Mouse (Mus musculus) E14TG2a.4 (cell line): ENCODE measurements at regions not wholly inside any gene's neighbourhood (a gene's known extent, or its start where the extent isn't known, plus 50 kb on each side); places are given as distances from the start of the nearest gene placed in this dataset.

ENCODE experiments used
- H3K27me3 ChIP-seq: 2 replicates; pipeline ENCODE4 v1.6.1; 2014; ENCODE audit warnings: low read length, control low read depth; ENCODE audit not compliant: insufficient read depth
- H3K36me3 ChIP-seq: 2 replicates; pipeline ENCODE4 v1.6.1; 2014; ENCODE audit warnings: low read length, control low read depth; ENCODE audit not compliant: insufficient read depth
- H3K4me1 ChIP-seq: replicated peaks from 2 replicates; pipeline ENCODE4 v1.6.1; 2014; ENCODE audit warnings: low read depth, low read length, control low read depth
- H3K4me3 ChIP-seq: replicated peaks from 2 replicates; pipeline ENCODE4 v1.5.1; 2014; ENCODE audit warnings: mild to moderate bottlenecking, low read length
- H3K9me3 ChIP-seq: 2 replicates; pipeline ENCODE4 v1.6.1; 2014; ENCODE audit warnings: low read length, control low read depth
- CTCF ChIP-seq: conservative IDR thresholded peaks from 2 replicates; pipeline ENCODE4 v1.5.1; 2014; ENCODE audit warnings: low read length
- NANOG ChIP-seq: IDR thresholded peaks from 2 replicates; pipeline ENCODE4 v1.6.1; 2014; ENCODE audit warnings: borderline replicate concordance, low read length, mixed read lengths
- POU5F1 ChIP-seq: IDR thresholded peaks from 2 replicates; pipeline ENCODE4 v1.6.1; 2014; ENCODE audit warnings: low read length, borderline replicate concordance

- Histone ChIP-seq H3K4me3 (no peak overlapping the region), H3K36me3 (no peaks in the 10 kb centered on the region), H3K4me1 (peaks cover 12% of the 10 kb centered on the region), H3K27me3 (peaks cover 57% of the 10 kb centered on the region), H3K9me3 (peaks cover 21% of the 10 kb centered on the region)
- TF ChIP-seq POU5F1 (no peak), NANOG (no peak)
Observed at GRCm38 (mm10) chr14:67538696-67539095, 1529.7 kb upstream of the Gulo start.

- Histone ChIP-seq H3K4me3 (no peak overlapping the region), H3K9me3 (peaks cover 12% of the 10 kb centered on the region), H3K4me1 (peaks cover 12% of the 10 kb centered on the region), H3K27me3 (peaks cover 66% of the 10 kb centered on the region), H3K36me3 (no peaks in the 10 kb centered on the region)
- TF ChIP-seq NANOG, result peak; percentile 96
- TF ChIP-seq CTCF, result no peak
- TF ChIP-seq POU5F1, result no peak
Observed at GRCm38 (mm10) chr14:67536787-67537659, 1528.0 kb upstream of the Gulo start.

- TF ChIP-seq CTCF (no peak), POU5F1 (no peak), NANOG (no peak)
- Histone ChIP-seq H3K4me3 (no peak overlapping the region), H3K27me3 (0 out of 2 replicates have a peak, but pooled peaks cover 3% of the 10 kb centered on the region), H3K4me1 (no peaks in the 10 kb centered on the region), H3K36me3 (no peaks in the 10 kb centered on the region), H3K9me3 (no peaks in the 10 kb centered on the region)
Observed at GRCm38 (mm10) chr14:67506729-67507395, 1497.9 kb upstream of the Gulo start.

- TF ChIP-seq POU5F1 (no peak), NANOG (no peak)
- Histone ChIP-seq H3K4me1 (peaks cover 7% of the 10 kb centered on the region), H3K27me3 (no peaks in the 10 kb centered on the region), H3K36me3 (no peaks in the 10 kb centered on the region), H3K9me3 (no peaks in the 10 kb centered on the region), H3K4me3 (no peak overlapping the region)
Observed at GRCm38 (mm10) chr14:67492086-67492485, 1483.1 kb upstream of the Gulo start.

GRCm38 (mm10) chr14:67486676-67487075 is 1477.7 kb upstream of the Gulo start:
- H3K27me3 ChIP-seq, result peaks cover 4% of the 10 kb centered on the region; the same call in 1 of the 2 replicates
- H3K4me3 ChIP-seq, result 0 out of 2 replicates have a peak overlapping the region, but pooled peaks have one; percentile 20
- H3K9me3 ChIP-seq, result no peaks in the 10 kb centered on the region
- peaks cover 36% of the 10 kb centered on the region for H3K4me1 ChIP-seq
- TF ChIP-seq NANOG, result no peak
- no peak for TF ChIP-seq CTCF
- TF ChIP-seq POU5F1, result no peak
- no peaks in the 10 kb centered on the region for H3K36me3 ChIP-seq

GRCm38 (mm10) chr14:67485449-67485800 is 1476.4 kb upstream of the Gulo start:
- TF ChIP-seq POU5F1 (no peak), NANOG (no peak), CTCF (no peak)
- Histone ChIP-seq H3K36me3 (no peaks in the 10 kb centered on the region), H3K4me1 (peaks cover 36% of the 10 kb centered on the region)

GRCm38 (mm10) chr14:67484533-67485448 is 1475.8 kb upstream of the Gulo start:
- Histone ChIP-seq H3K9me3 (no peaks in the 10 kb centered on the region), H3K4me1 (peaks cover 36% of the 10 kb centered on the region)
- TF ChIP-seq CTCF, result no peak
- TF ChIP-seq NANOG, result no peak
- no peak for TF ChIP-seq POU5F1

More at GRCm38 (mm10) chr14:67485449-67485800, 1476.4 kb upstream of the Gulo start:
- peaks cover 4% of the 10 kb centered on the region; the same call in 1 of the 2 replicates for H3K27me3 ChIP-seq
- H3K9me3 ChIP-seq, result no peaks in the 10 kb centered on the region
- H3K4me3 ChIP-seq, result no peak overlapping the region

More at GRCm38 (mm10) chr14:67484533-67485448, 1475.8 kb upstream of the Gulo start:
- Histone ChIP-seq H3K36me3 (no peaks in the 10 kb centered on the region), H3K4me3 (no peak overlapping the region), H3K27me3 (peaks cover 4% of the 10 kb centered on the region; the same call in 1 of the 2 replicates)
